Mouse (Mus musculus) heart, embryonic 15.5 days (tissue): ENCODE data around the gene Reps1. TPM values are rescaled to one million over a fixed set of nuclear protein-coding genes. Genes with fewer than 3 reads are reported as not detected.

Experiments used
- ATAC-seq: fragments of 200-750 bp; cut with Nextera tagmentation; replicated peaks from 2 replicates; pipeline ENCODE4 v1.8.0; 2017; ENCODE audit warnings: low read depth, moderate TSS enrichment; ENCODE audit not compliant: insufficient number of reproducible peaks, insufficient read depth, low FRiP score
- H3K27ac ChIP-seq: fragments of 300-500 bp; sonication (generic); 2 replicates; pipeline ENCODE4 v1.5.1; 2015; ENCODE audit warnings: mild to moderate bottlenecking, inconsistent platforms
- H3K27me3 ChIP-seq: fragments of 300-500 bp; sonication (generic); 2 replicates; pipeline ENCODE4 v1.6.1; 2015; ENCODE audit warnings: inconsistent platforms
- H3K36me3 ChIP-seq: fragments of 300-500 bp; sonication (generic); 2 replicates; pipeline ENCODE4 v1.6.1; 2015; ENCODE audit warnings: mild to moderate bottlenecking, inconsistent platforms
- H3K4me1 ChIP-seq: fragments of 300-500 bp; sonication (generic); replicated peaks from 2 replicates; pipeline ENCODE4 v1.6.1; 2015; ENCODE audit warnings: inconsistent platforms
- H3K4me2 ChIP-seq: fragments of 300-500 bp; sonication (generic); 2 replicates; pipeline ENCODE4 v1.6.1; 2015; ENCODE audit warnings: inconsistent platforms, mild to moderate bottlenecking, moderate library complexity
- H3K4me3 ChIP-seq: fragments of 300-500 bp; sonication (generic); 2 replicates; pipeline ENCODE4 v1.5.1; 2015; ENCODE audit warnings: mild to moderate bottlenecking, inconsistent platforms
- H3K9ac ChIP-seq: fragments of 300-500 bp; sonication (generic); 2 replicates; pipeline ENCODE4 v1.6.1; 2015; ENCODE audit warnings: mild to moderate bottlenecking, inconsistent platforms
- H3K9me3 ChIP-seq: fragments of 300-500 bp; sonication (generic); replicated peaks from 2 replicates; pipeline ENCODE4 v1.6.1; 2016; ENCODE audit warnings: inconsistent platforms
- WGBS: fragments of 180-500 bp; shearing (Covaris S2); methylation state at CpG from one replicate; pipeline ENCODE4 v1.1.7; 2015; ENCODE audit warnings: mixed read lengths; 5-methylcytosine and 5-hydroxymethylcytosine counted together
- polyA plus RNA-seq: library from polyadenylated mRNA; unstranded; fragments of >200 nt; fragmentation: Nextera tagmentation; extraction: Ambion mirVana; gene quantifications from 2 replicates; pipeline ENCODE4 v1.2.1, GENCODE M21; 2015

The Reps1 gene
- polyA plus RNA-seq, 1 experiment from 2014 or later: 15.9 TPM

GRCm38 (mm10) chr10:18142231-18142630, 86.6 kb downstream of the Reps1 start:
- no peaks in the 10 kb centered on the region for H3K9me3 ChIP-seq
- no peaks in the 10 kb centered on the region for H3K27me3 ChIP-seq
- no peak overlapping the region for H3K27ac ChIP-seq
- H3K9ac ChIP-seq: no peak overlapping the region
- ATAC-seq: no peak
- no peaks in the 10 kb centered on the region for H3K36me3 ChIP-seq
- H3K4me3 ChIP-seq: no peak overlapping the region
- no peak overlapping the region for H3K4me2 ChIP-seq
- H3K4me1 ChIP-seq: peaks cover 7% of the 10 kb centered on the region; the same call in 1 of the 2 replicates
- WGBS: 79% methylated on average over 6 of the region's 6 CpGs

- no peak overlapping the region for H3K9ac ChIP-seq
- peaks cover 7% of the 10 kb centered on the region for H3K4me1 ChIP-seq
- H3K4me2 ChIP-seq: no peak overlapping the region
- H3K36me3 ChIP-seq: no peaks in the 10 kb centered on the region
- H3K27me3 ChIP-seq: no peaks in the 10 kb centered on the region
- no peak for ATAC-seq
- H3K27ac ChIP-seq: peak overlapping the region; percentile 41; the same call in 1 of the 2 replicates
- no peaks in the 10 kb centered on the region for H3K9me3 ChIP-seq
- no peak overlapping the region for H3K4me3 ChIP-seq
- WGBS: 56% methylated on average over 3 of the region's 3 CpGs
These were observed 91.6 kb downstream of the Reps1 start for GRCm38 (mm10) chr10:18147224-18147623.

GRCm38 (mm10) chr10:18162435-18162971, 106.8 kb downstream of the Reps1 start:
- Histone ChIP-seq H3K36me3 (no peaks in the 10 kb centered on the region), H3K4me3 (no peak overlapping the region), H3K27me3 (no peaks in the 10 kb centered on the region), H3K27ac (peak overlapping the region; percentile 86), H3K4me1 (peaks cover 24% of the 10 kb centered on the region), H3K9ac (no peak overlapping the region), H3K9me3 (no peaks in the 10 kb centered on the region), H3K4me2 (peak overlapping the region; percentile 25; the same call in 1 of the 2 replicates)
- 31% methylated on average over 7 of the region's 7 CpGs for WGBS
- ATAC-seq: peak; percentile 62

Other genes starting within 250 kb of the Reps1 start
- gene Heca, start 107.8 kb upstream of the Reps1 start, polyA plus RNA-seq: 4.6 and 4.7 TPM in 2 replicates
- gene Abracl, start 32.6 kb upstream of the Reps1 start, polyA plus RNA-seq: 132 and 199 TPM in 2 replicates
- gene Ect2l, start 155.0 kb downstream of the Reps1 start, polyA plus RNA-seq: 0.21 and 0.58 TPM in 2 replicates
- gene Ccdc28a, start 179.1 kb downstream of the Reps1 start, polyA plus RNA-seq: 7.9 and 9.7 TPM in 2 replicates